Mouse (Mus musculus): ENCODE results near the gene Trappc13. TPM values are rescaled to one million over a fixed set of nuclear protein-coding genes. Genes with fewer than 3 reads are reported as not detected.

Trappc13 gene
- polyA plus RNA-seq, 1 experiment from 2014 or later, result 57.6 TPM

DNA sequence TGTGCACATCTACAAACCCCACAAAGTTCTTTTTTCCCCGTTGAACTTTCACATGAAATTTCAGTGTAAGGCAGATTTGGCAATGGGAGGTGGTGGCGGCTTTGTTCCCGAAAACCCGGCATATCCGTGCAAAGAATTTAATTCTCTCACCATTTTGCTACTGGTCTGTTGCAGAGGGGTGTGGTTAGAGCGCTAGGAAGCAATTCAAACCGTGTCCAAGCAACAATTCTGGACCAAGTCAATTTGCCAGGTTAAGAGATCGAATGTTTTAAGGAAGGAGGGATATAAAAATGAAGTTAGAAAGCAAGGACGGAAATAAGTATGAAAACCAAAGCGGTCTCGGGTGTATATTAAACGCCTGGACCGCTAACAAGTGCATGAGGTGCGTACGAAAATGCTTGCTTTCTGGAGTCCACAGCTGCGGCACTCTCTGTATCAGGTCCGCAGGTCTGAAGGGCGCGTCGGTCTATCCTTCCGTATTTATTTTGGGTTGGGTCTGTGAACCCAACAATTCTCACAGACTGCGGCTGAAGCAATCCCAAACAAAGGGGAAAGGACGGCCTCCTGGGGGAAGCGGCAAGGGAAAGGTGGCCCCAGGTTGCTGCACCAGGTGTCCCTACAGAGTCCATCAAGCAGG, 69.5 kb downstream of the Trappc13 start:
- no peak; the same call in 1 of the 2 replicates for ATAC-seq (ENCODE audit: low FRiP score)
- H3K27me3 ChIP-seq (ENCODE audit: control insufficient read depth, insufficient read depth, low read length), result no peaks in the 10 kb centered on the region

DNA sequence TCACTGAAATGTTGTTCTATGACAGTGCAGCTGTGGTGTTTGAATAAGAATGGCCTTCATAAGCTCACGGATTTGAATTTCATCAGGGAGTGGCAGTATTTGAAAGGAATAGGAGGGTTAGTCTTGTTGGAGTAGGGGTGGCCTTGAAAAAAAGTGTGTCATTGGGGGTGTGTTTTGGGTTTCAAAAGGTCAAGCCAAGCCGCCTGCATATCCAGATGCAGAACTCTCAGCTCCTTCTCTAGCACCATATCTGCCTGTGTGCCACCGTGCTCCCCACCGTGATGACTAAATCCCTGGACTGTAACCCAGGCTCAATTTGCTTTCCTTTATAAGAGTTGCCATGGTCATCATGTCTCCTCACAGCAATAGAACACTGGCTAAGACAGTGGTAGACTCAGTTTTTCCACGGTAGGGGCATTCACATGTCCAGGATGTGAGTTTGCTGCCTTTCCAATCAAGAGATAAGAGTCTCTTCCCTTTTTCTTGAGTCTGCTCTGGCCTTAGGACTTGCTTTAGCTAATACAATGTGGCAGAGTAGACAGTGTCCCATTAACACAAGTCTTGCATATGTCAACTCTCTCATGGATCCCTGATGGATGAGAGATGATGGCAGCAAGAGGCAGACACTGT, 76.5 kb downstream of the Trappc13 start:
- ATAC-seq (ENCODE audit: low FRiP score) (no peak), DNase-seq (ENCODE audit: low spot score) (no peak)
- Histone ChIP-seq H3K27ac (no peak overlapping the region), H3K4me1 (replicated peaks; ENCODE audit: control insufficient read depth, insufficient read depth, low read length) (no peaks in the 10 kb centered on the region), H3K4me2 (replicated peaks) (no peak overlapping the region), H3K9ac (no peak overlapping the region), H3K9me3 (ENCODE audit: control insufficient read depth, low read length) (peaks cover 4% of the 10 kb centered on the region; the same call in 1 of the 2 replicates), H3K27me3 (ENCODE audit: control insufficient read depth, insufficient read depth, low read length) (no peaks in the 10 kb centered on the region), H3K36me3 (replicated peaks; ENCODE audit: control insufficient read depth, insufficient read depth) (peaks cover 4% of the 10 kb centered on the region; the same call in 1 of the 2 replicates), H3K4me3 (replicated peaks; ENCODE audit: low read length) (no peak overlapping the region)
- WGBS, result 92% methylated on average over 5 of the region's 5 CpGs

More for the DNA sequence above, 69.5 kb downstream of the Trappc13 start:
- DNase-seq (ENCODE audit: low spot score), result peak; percentile 61
- Histone ChIP-seq H3K4me1 (replicated peaks; ENCODE audit: control insufficient read depth, insufficient read depth, low read length) (peaks cover 23% of the 10 kb centered on the region), H3K4me2 (replicated peaks) (peak overlapping the region; percentile 97), H3K4me3 (replicated peaks; ENCODE audit: low read length) (peak overlapping the region; percentile 83), H3K27ac (peak overlapping the region; percentile 85), H3K9me3 (ENCODE audit: control insufficient read depth, low read length) (peaks cover 4% of the 10 kb centered on the region; the same call in 1 of the 2 replicates), H3K36me3 (replicated peaks; ENCODE audit: control insufficient read depth, insufficient read depth) (0 out of 2 replicates have a peak, but pooled peaks cover 4% of the 10 kb centered on the region), H3K9ac (peak overlapping the region; percentile 85)
- under 1% methylated on average over 24 of the region's 24 CpGs for WGBS

DNA sequence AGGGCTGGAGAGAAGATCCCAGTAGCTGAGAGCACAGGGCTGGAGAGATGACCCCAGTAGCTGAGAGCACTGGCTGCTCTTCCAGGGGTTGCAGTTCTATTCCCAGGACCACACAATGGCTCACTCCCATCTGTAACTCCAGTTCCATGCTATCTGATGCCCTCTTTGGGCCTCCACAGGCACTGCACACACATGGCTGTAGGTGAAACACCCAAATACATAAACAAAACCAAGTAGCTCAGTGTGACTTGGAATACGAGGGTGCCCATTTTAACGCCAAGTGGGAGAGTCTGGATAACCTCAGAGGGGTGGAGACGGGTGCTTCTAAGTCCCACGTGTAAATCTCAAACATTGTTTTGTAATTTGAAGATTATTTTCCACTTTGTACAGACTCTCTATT, 77.9 kb downstream of the Trappc13 start:
- WGBS, result 88% methylated on average over 4 of the region's 4 CpGs
- peaks cover 4% of the 10 kb centered on the region; the same call in 1 of the 2 replicates for H3K36me3 ChIP-seq (replicated peaks; ENCODE audit: control insufficient read depth, insufficient read depth)
- no peak overlapping the region for H3K4me2 ChIP-seq (replicated peaks)
- DNase-seq (ENCODE audit: low spot score), result peak; percentile 11
- no peak overlapping the region for H3K9ac ChIP-seq
- no peaks in the 10 kb centered on the region for H3K4me1 ChIP-seq (replicated peaks; ENCODE audit: control insufficient read depth, insufficient read depth, low read length)
- no peak overlapping the region for H3K4me3 ChIP-seq (replicated peaks; ENCODE audit: low read length)
- no peak overlapping the region for H3K27ac ChIP-seq
- H3K27me3 ChIP-seq (ENCODE audit: control insufficient read depth, insufficient read depth, low read length), result no peaks in the 10 kb centered on the region
- no peak for ATAC-seq (ENCODE audit: low FRiP score)
- H3K9me3 ChIP-seq (ENCODE audit: control insufficient read depth, low read length), result peaks cover 4% of the 10 kb centered on the region; the same call in 1 of the 2 replicates

DNA sequence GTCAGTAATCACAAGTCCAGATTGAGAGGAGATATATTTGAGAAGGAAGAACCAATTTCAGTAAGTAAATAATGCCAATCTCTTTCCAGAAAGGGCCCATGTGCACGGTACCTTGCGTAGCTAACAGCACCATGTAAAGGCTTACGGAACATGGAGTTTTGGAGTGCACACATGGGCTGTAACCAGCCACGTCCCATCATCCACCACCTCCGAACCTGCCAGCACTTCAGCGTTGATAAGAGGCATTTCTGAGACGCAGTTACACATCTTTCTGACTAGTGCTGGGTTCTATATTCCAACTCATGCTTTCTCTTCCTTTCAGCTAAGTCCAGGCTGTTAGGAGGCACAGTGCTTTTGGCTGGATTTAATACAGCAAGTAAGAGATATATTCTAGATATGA, 81.1 kb downstream of the Trappc13 start:
- Histone ChIP-seq H3K4me1 (replicated peaks; ENCODE audit: control insufficient read depth, insufficient read depth, low read length) (no peaks in the 10 kb centered on the region), H3K4me2 (replicated peaks) (no peak overlapping the region), H3K27me3 (ENCODE audit: control insufficient read depth, insufficient read depth, low read length) (no peaks in the 10 kb centered on the region), H3K9ac (no peak overlapping the region), H3K36me3 (replicated peaks; ENCODE audit: control insufficient read depth, insufficient read depth) (peaks cover 9% of the 10 kb centered on the region; the same call in 1 of the 2 replicates), H3K27ac (no peak overlapping the region), H3K9me3 (ENCODE audit: control insufficient read depth, low read length) (no peaks in the 10 kb centered on the region), H3K4me3 (replicated peaks; ENCODE audit: low read length) (no peak overlapping the region)
- ATAC-seq (ENCODE audit: low FRiP score), result no peak
- 97% methylated on average over 7 of the region's 7 CpGs for WGBS
- no peak for DNase-seq (ENCODE audit: low spot score)

DNA sequence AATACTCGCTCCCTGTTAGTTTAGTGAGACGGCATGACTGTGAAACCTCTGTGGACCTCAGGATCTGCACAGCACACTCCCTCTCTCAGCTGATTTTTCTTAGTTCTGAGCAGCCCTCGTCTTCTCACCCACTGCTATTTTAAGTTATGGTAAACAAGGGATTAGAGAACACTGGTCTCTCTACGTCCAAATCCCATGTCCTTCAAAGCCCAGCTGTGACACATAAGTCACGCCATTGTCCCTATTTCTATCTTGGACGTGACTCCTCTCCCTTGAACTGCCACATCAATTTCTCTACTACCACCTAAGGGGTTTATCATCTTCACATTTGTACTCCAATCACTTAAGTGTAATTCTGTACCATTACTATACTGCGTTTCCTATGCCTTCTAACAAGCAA, 82.3 kb downstream of the Trappc13 start:
- 65% methylated on average over 7 of the region's 7 CpGs for WGBS
- H3K9ac ChIP-seq, result no peak overlapping the region
- DNase-seq (ENCODE audit: low spot score), result no peak

DNA sequence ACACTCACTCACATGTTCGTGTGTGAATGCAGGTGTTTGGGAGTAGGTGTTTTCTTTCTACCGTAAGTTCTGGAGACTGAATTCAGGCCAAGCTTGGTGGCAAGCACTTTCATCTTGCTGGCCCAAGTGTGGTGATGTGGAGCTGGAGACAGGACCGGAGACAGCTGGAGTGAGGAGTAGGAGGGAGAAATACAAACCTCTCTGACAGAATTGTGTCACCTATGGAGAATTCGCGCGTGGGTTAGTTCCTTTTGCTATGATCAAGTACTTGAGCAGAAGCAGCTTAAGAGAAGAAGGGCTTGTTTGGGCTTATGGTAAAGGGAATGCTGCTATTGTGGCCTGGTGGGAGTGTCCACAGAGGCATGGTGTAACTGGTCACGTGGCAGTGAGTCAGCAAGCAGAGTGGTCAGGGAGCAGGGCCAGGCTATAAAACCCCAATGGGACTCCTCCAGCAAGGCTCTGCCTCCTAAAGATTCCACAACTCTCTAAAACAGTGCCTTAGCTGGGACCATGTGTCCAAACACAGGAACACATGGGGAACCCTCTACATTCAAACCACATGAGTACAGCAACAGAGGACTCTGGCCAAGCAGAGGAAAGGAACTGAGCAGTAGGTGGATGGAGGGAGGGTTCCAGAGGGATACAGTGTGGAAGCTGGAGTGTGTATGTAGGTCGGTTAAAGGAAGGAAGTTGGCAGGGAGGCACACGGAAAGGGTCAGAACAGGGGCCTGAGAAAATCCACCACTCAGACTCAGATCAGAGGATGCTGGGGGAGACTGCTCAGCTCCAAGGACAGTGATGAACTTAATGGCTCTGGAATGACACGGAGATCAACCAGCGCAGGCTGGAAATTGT, 83.5 kb downstream of the Trappc13 start:
- H3K36me3 ChIP-seq (replicated peaks; ENCODE audit: control insufficient read depth, insufficient read depth), result peaks cover 9% of the 10 kb centered on the region; the same call in 1 of the 2 replicates
- ATAC-seq (ENCODE audit: low FRiP score), result no peak
- WGBS, result 81% methylated on average over 11 of the region's 11 CpGs

More for the DNA sequence above, 82.3 kb downstream of the Trappc13 start:
- Histone ChIP-seq H3K27me3 (ENCODE audit: control insufficient read depth, insufficient read depth, low read length) (no peaks in the 10 kb centered on the region), H3K27ac (no peak overlapping the region), H3K36me3 (replicated peaks; ENCODE audit: control insufficient read depth, insufficient read depth) (peaks cover 9% of the 10 kb centered on the region; the same call in 1 of the 2 replicates), H3K4me3 (replicated peaks; ENCODE audit: low read length) (no peak overlapping the region), H3K4me2 (replicated peaks) (no peak overlapping the region), H3K4me1 (replicated peaks; ENCODE audit: control insufficient read depth, insufficient read depth, low read length) (no peaks in the 10 kb centered on the region), H3K9me3 (ENCODE audit: control insufficient read depth, low read length) (no peaks in the 10 kb centered on the region)
- no peak for ATAC-seq (ENCODE audit: low FRiP score)

More for the DNA sequence above, 83.5 kb downstream of the Trappc13 start:
- no peak for DNase-seq (ENCODE audit: low spot score)
- H3K4me1 ChIP-seq (replicated peaks; ENCODE audit: control insufficient read depth, insufficient read depth, low read length), result no peaks in the 10 kb centered on the region
- no peak overlapping the region for H3K27ac ChIP-seq
- no peak overlapping the region for H3K4me2 ChIP-seq (replicated peaks)
- no peak overlapping the region for H3K9ac ChIP-seq
- no peak overlapping the region for H3K4me3 ChIP-seq (replicated peaks; ENCODE audit: low read length)
- no peaks in the 10 kb centered on the region for H3K27me3 ChIP-seq (ENCODE audit: control insufficient read depth, insufficient read depth, low read length)
- no peaks in the 10 kb centered on the region for H3K9me3 ChIP-seq (ENCODE audit: control insufficient read depth, low read length)

Other genes with a start within 250 kb of the Trappc13 start
- 69.5 and 83.3 TPM in 2 replicates for gene Nln, start 68.9 kb downstream of the Trappc13 start, polyA plus RNA-seq (2014; fragmentation: Nextera tagmentation; extraction: Ambion mirVana)
- 33.5 and 38.0 TPM in 2 replicates for gene Sgtb, start 68.7 kb downstream of the Trappc13 start, polyA plus RNA-seq (2014; fragmentation: Nextera tagmentation; extraction: Ambion mirVana)
- gene Trim23, start 328 bp upstream of the Trappc13 start, polyA plus RNA-seq (2014; fragmentation: Nextera tagmentation; extraction: Ambion mirVana), result 42.4 and 45.8 TPM in 2 replicates
- 13.6 and 17.3 TPM in 2 replicates for gene Cenpk, start 50.1 kb upstream of the Trappc13 start, polyA plus RNA-seq (2014; fragmentation: Nextera tagmentation; extraction: Ambion mirVana)
- 7.2 and 7.9 TPM in 2 replicates for gene Ppwd1, start 50.4 kb upstream of the Trappc13 start, polyA plus RNA-seq (2014; fragmentation: Nextera tagmentation; extraction: Ambion mirVana)
- 2.0 and 2.5 TPM in 2 replicates for gene Adamts6, start 109.4 kb upstream of the Trappc13 start, polyA plus RNA-seq (2014; fragmentation: Nextera tagmentation; extraction: Ambion mirVana)